Mouse (Mus musculus): ENCODE results near the gene Ints1.

- TF ChIP-seq CTCF (IDR thresholded peaks at IDR 0.05; ENCODE audit: borderline replicate concordance, insufficient read depth, low read length) (no peak), POLR2A (IDR thresholded peaks at IDR 0.05; ENCODE audit: low read depth, low read length) (no peak)
Measured at GRCm38 (mm10) chr5:139736504-139736940, 39.0 kb downstream of the Ints1 start.
